Mouse (Mus musculus) liver, adult (tissue): ENCODE measurements at regions not wholly inside any gene's neighbourhood (a gene's known extent, or its start where the extent isn't known, plus 50 kb on each side); places are given as distances from the start of the nearest gene placed in this dataset.

Source experiments
- GATA4 ChIP-seq: IDR thresholded peaks from 2 replicates; pipeline ENCODE4 v1.6.1; 2014; ENCODE audit warnings: mild to moderate bottlenecking, low read length; ENCODE audit not compliant: insufficient replicate concordance

GRCm38 (mm10) chr14:120764386-120764785 lies 146.6 kb upstream of the Ipo5 start:
- no peak for TF ChIP-seq GATA4

DNA sequence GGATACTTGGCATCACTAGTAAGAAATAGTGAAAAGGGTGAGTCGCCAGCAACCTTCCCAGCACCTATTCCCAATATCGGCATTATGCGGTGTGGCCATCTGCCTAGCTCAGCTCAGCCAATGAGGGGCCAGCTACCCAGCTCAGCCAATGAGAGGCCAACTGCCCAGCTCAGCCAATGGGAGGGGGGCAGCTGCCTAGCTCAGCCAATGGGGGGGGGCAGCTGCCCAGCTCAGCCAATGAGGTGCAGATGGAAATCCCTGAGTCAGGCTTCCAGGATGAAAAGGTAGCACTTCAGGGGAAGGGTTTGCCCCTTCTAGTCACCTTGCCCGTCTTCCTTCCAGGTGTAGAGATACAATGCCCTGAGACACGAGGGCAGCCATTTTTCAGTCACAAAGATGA lies 144.6 kb upstream of the Ipo5 start:
- no peak for TF ChIP-seq GATA4

DNA sequence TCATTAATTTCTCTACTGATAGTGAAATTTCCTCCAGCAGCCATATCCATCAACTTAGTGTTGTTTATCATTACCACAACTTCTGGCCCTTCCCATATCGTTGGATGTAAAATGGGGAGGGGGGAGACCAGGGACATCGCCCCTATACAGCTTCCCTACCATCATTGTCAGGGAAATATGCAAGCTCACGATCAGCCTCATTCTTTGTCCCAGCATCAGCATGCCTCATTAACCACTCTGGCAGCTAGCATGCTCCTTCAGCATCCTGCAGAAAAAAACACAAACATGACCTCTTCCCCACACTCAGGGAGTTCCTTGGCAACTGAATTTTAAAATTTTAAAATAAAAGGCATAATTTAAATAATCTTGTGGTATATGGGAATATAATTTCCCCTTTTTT lies 140.4 kb upstream of the Ipo5 start:
- no peak for TF ChIP-seq GATA4

- TF ChIP-seq GATA4: no peak
Observed at GRCm38 (mm10) chr14:120791828-120792554, 119.0 kb upstream of the Ipo5 start.

DNA sequence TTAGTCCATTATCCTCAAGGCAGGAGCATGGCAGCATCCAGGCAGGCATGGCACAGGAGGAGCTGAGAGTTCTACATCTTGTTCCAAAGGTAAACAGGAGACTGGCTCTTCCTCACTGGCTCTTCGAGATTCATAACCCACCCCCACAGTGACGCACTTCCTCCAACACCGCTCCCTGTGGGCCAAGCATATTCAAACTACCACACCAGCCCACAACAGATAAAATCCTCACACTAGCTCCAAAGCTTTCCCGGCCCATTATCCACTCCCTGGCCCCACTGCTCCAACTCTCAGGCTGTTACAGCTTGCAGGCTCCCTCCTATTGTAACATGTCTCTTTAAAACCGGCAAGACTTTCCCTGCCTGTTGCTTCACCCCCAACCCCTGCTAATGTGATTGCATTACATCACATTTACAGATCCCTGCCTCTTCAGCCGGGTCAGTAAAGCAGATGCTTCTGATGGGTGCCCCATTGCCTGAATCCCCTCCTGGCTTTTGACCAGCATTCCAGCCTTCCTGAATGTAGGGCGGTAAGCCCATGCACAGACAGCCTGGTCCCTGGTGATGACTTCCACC lies 113.0 kb upstream of the Ipo5 start:
- TF ChIP-seq GATA4: no peak

DNA sequence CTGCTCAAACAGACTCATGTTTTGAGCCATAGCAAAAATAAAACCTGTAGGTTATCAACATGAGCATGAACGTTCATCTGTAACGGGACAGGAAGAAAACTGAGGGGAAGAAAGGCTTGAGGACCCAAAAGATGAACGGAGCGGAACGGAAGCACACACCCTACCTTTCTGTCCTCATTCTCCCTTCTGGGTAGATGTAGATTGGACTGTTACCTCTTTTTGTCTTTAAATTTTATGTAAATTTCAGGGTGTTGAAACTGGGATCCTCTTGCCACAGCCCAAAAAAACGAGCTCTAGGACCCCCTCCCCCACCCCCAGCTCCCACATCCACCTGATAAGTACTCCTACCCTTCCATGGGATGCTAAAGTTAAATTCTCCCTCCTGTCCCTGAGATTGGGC lies 107.8 kb upstream of the Ipo5 start:
- TF ChIP-seq GATA4: no peak

GRCm38 (mm10) chr14:120803739-120804138 lies 107.3 kb upstream of the Ipo5 start:
- TF ChIP-seq GATA4: no peak

DNA sequence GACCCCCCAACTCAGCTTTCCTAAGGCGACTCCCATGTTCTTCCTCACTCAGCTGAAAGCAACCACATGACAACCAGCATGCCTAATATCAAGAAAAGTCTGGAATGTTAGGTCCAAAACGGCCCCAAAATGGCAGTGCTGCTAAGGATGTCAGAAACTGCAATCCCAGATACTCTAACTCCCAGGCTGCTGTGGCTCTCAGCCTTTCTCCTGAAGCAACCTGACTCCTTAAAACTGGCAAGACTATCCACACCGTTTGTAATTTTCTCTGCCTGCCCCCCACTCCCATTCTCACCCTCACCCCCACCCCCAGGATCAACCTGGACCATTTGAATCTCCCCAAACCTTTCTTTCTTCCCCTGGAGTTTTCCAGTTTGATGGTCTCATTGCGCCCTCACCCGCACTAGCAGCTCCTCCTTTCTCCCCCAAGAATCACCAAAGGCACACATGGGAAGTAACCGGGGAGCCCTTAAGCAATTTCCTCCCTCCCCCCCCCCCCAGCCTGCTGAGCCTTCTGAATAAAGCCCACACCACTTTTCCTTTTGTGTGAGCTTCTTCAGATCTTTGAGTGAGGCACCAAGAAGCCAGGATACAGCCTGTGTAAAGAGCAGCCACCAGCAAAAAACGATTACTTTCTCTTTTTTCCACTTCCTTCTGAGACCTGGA lies 106.7 kb upstream of the Ipo5 start:
- no peak for TF ChIP-seq GATA4

DNA sequence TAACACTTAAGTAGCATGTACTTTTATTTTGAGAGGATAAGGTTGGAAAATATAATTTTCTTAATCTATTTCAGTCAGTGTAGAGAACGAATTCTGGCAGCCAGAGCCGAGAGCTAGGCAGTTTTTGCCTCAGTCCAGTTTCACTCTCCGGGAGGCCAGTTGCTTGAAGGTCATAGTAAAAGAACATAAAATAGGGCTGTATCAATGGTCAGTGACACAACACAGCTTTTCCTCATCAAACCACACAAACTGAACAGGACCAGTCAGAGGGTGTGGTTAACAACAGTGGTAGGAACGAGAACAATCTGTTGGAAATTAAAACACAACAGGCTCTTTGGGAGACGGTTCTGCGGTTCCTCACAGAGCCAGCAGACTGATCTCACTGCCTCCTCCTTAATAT lies 105.9 kb upstream of the Ipo5 start:
- TF ChIP-seq GATA4: no peak

GRCm38 (mm10) chr14:120806553-120806893 lies 104.5 kb upstream of the Ipo5 start:
- TF ChIP-seq GATA4: no peak

- TF ChIP-seq GATA4: no peak
Observed at GRCm38 (mm10) chr14:120809321-120809720, 101.7 kb upstream of the Ipo5 start.

DNA sequence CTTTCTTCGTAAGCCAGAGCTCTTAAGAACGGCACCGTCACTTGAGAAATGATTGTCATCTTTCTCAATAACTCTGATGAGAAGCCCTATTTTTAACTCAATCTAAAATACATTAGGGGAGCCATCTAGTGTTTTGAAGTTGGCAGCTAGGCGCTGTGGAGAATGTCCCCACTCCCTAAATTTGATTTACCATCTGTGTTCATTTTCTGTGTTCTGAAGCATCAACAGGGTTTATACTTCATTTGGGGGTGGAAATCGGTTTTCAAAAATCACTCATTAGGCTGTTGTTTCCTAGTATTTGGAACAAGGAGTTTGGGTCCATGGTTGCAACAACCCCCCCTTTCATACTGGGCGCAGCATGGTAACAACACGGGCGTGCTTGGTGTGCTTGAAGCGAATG lies 97.1 kb upstream of the Ipo5 start:
- TF ChIP-seq GATA4: no peak

DNA sequence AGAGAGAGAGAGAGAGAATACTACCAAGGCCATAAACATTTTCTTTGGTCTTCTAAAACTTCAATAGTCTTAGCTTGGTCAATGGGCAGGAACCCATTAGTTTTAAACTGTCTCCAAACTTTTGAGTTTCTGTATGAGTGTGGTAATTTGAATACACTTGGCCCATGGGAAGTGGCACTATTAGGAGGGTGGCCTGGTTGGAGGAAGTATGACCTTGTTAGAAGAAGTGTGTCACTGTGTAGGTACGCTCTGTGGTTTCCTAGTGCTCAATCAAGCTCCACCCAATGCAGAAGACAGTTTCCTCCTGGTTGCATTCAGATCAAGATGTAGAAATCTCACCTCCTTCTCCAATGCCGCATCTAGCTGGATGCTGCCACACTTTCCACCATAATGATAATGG lies 94.5 kb upstream of the Ipo5 start:
- no peak for TF ChIP-seq GATA4

DNA sequence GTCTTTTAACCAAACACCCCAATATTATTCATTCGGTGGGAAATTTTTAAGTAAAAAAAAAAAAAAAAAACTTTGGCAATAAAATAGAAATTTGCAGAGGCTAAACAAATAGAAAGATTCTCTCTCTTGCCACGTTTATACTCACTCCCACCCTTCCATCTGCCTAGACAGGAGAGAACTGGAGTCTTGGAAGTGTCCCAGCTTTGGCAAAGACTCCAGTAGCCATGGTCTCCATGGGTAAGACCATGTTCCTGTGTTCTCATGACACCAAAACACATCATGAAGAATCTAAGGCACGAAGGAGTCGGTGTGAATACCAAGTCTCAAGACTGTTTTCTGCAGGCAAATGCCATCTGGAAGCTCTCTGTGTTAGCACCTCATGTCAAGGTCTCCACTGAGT lies 84.8 kb upstream of the Ipo5 start:
- TF ChIP-seq GATA4: no peak

- no peak for TF ChIP-seq GATA4
Observed at GRCm38 (mm10) chr14:120831397-120831796, 79.6 kb upstream of the Ipo5 start.

GRCm38 (mm10) chr14:120831847-120832613 lies 79.0 kb upstream of the Ipo5 start:
- peak; percentile 59 for TF ChIP-seq GATA4

GRCm38 (mm10) chr14:120834821-120835220 lies 76.2 kb upstream of the Ipo5 start:
- no peak for TF ChIP-seq GATA4

DNA sequence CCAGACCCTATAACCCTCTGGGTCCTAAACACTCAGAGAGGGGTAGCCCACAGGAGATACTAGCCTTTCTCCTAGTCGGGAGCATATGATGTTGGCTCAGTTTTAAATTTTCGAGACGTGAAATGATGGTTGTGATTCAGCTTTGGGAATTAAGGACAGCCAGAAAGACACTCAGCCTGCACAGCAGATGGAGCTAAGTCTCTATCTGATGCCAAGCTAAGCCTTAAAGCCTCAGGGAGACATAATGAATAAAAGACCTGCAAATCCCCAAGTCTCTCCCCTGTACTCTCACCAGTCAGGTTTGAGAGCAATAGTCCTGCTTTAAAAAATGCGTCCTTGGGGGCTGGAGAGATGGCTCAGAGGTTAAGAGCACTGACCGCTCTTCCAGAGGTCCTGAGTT lies 75.3 kb upstream of the Ipo5 start:
- TF ChIP-seq GATA4: no peak
